Mouse (Mus musculus) limb, embryonic 12.5 days (tissue): ENCODE results near the gene Rac1. TPM values are rescaled to one million over a fixed set of nuclear protein-coding genes. Genes with fewer than 3 reads are reported as not detected.

ENCODE experiments used
- ATAC-seq: fragments of 200-750 bp; cut with Nextera tagmentation; 2 replicates; pipeline ENCODE4 v1.8.0; 2017; ENCODE audit warnings: low read depth, moderate TSS enrichment; ENCODE audit not compliant: insufficient number of reproducible peaks, insufficient read depth, low FRiP score, low TSS enrichment
- H3K27ac ChIP-seq: fragments of 300-500 bp; sonication (generic); 2 replicates; pipeline ENCODE4 v1.5.1; 2016; ENCODE audit warnings: mild to moderate bottlenecking, moderate library complexity
- H3K27me3 ChIP-seq: fragments of 300-500 bp; sonication (generic); 2 replicates; pipeline ENCODE4 v1.6.1; 2016; ENCODE audit warnings: mild to moderate bottlenecking, moderate library complexity
- H3K36me3 ChIP-seq: fragments of 300-500 bp; sonication (generic); 2 replicates; pipeline ENCODE4 v1.6.1; 2016; ENCODE audit warnings: mild to moderate bottlenecking, moderate library complexity
- H3K4me1 ChIP-seq: fragments of 300-500 bp; sonication (generic); replicated peaks from 2 replicates; pipeline ENCODE4 v1.6.1; 2016
- H3K4me2 ChIP-seq: fragments of 300-500 bp; sonication (generic); 2 replicates; pipeline ENCODE4 v1.6.1; 2016; ENCODE audit warnings: mild to moderate bottlenecking, moderate library complexity
- H3K4me3 ChIP-seq: fragments of 300-500 bp; sonication (generic); replicated peaks from 2 replicates; pipeline ENCODE4 v1.5.1; 2016; ENCODE audit warnings: mild to moderate bottlenecking
- H3K9ac ChIP-seq: fragments of 300-500 bp; sonication (generic); replicated peaks from 2 replicates; pipeline ENCODE4 v1.6.1; 2016; ENCODE audit warnings: mild to moderate bottlenecking, moderate library complexity
- H3K9me3 ChIP-seq: fragments of 300-500 bp; sonication (generic); 2 replicates; pipeline ENCODE4 v1.6.1; 2016; ENCODE audit warnings: mild to moderate bottlenecking, moderate library complexity
- WGBS: fragments of 180-500 bp; shearing (Covaris S2); methylation state at CpG from one replicate; pipeline ENCODE4 v1.1.7; 2016; 5-methylcytosine and 5-hydroxymethylcytosine counted together
- polyA plus RNA-seq: library from polyadenylated mRNA; unstranded; fragments of >200 nt; fragmentation: Nextera tagmentation; extraction: Ambion mirVana; gene quantifications from 2 replicates; pipeline ENCODE4 v1.2.1, GENCODE M21; 2016

Rac1 gene
- polyA plus RNA-seq, 1 experiment from 2014 or later = 400 TPM

DNA sequence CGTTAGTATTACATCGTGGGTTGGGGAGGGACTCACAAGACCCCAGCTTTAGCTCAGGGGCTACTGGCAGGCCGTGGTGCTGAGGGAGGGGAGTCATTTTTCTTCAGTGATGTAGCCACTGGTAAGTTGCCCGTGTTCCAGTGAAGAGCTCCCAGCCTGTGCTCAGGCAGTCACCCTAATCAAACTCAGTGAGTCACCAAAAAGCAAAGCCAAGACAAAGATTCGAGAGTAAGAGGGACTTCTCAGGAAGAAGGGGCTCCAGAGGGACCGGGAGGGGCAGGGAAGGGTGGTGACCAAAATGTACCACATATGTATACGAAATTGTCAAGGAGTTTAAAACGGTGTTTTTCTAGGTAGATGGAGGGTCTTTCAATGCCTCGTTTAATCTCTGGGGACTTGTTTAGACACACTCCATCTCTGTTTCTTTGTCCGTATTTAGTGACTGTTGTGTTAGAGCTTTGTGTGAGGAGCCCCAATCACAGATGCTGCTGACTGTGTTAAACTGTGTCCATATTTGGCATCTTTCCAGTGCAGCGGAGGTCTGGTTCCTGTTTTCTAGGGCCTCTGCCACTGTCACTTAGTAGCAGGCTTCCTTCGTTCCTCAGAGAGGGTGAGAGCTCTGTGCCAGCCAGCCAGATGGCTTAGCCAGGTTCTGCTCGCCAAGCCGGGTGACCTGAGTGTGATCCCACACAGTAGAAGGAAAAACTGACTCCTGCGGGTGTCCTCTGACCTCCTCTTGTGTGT is 57.2 kb downstream of the Rac1 start:
- Histone ChIP-seq H3K36me3 (peaks cover 61% of the 10 kb centered on the region), H3K27me3 (no peaks in the 10 kb centered on the region), H3K4me2 (no peak overlapping the region), H3K4me1 (0 out of 2 replicates have a peak, but pooled peaks cover 4% of the 10 kb centered on the region), H3K4me3 (no peak overlapping the region), H3K9ac (no peak overlapping the region), H3K27ac (peak overlapping the region; percentile 41; the same call in 1 of the 2 replicates), H3K9me3 (no peaks in the 10 kb centered on the region)
- ATAC-seq = no peak
- WGBS = 84% methylated on average over 15 of the region's 15 CpGs

DNA sequence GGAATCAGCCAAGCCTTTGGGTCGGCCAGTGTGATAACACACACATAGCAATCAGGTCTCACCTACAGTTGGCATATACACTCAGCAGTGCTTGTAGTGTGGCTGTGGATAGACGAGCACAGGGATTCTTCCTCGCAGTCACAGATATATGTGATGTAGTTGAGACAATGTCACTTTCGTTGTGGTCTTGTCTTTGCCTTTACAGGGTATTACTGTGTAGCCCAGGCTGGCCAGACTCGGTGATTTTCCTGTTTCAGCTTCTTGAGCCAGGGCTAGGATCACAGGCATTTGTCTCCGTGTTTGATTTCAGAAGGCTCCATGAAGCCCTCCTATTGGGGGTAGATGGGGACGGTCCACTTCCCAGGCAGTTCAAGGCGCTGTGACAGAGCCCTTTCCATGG is 58.2 kb downstream of the Rac1 start:
- no peak overlapping the region for H3K9ac ChIP-seq
- H3K36me3 ChIP-seq = peaks cover 51% of the 10 kb centered on the region
- H3K4me2 ChIP-seq = no peak overlapping the region

DNA sequence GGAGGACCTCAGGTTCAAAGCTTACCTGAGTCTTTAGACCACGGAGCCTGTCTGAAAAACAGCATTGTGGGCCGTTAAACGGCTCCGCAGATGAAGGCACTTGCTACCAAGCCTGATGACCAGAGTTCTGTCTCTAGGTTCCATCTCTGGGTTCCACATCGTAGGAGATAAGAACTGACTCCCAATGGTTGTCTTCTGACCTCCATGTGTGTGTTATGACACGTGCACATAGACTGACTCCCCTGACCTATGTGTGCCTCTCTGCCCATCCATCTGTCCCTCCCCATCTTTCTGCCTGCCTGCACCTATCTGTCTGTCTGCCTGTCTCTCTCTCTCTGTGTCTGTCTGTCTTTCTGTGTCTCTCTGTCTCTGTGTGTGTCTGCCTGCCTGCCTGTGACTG is 59.9 kb downstream of the Rac1 start:
- H3K4me3 ChIP-seq = no peak overlapping the region
- no peaks in the 10 kb centered on the region for H3K9me3 ChIP-seq
- H3K9ac ChIP-seq = no peak overlapping the region
- H3K27ac ChIP-seq = no peak overlapping the region
- H3K4me1 ChIP-seq = peaks cover 12% of the 10 kb centered on the region; the same call in 1 of the 2 replicates
- H3K4me2 ChIP-seq = no peak overlapping the region
- WGBS = 93% methylated on average over 6 of the region's 6 CpGs
- no peaks in the 10 kb centered on the region for H3K27me3 ChIP-seq
- peaks cover 35% of the 10 kb centered on the region for H3K36me3 ChIP-seq
- ATAC-seq = no peak

More for the DNA sequence above, 58.2 kb downstream of the Rac1 start:
- no peak overlapping the region for H3K4me3 ChIP-seq
- WGBS = 95% methylated on average over 8 of the region's 8 CpGs
- no peak for ATAC-seq
- no peaks in the 10 kb centered on the region for H3K9me3 ChIP-seq
- H3K4me1 ChIP-seq = peaks cover 7% of the 10 kb centered on the region; the same call in 1 of the 2 replicates
- H3K27ac ChIP-seq = no peak overlapping the region
- no peaks in the 10 kb centered on the region for H3K27me3 ChIP-seq

DNA sequence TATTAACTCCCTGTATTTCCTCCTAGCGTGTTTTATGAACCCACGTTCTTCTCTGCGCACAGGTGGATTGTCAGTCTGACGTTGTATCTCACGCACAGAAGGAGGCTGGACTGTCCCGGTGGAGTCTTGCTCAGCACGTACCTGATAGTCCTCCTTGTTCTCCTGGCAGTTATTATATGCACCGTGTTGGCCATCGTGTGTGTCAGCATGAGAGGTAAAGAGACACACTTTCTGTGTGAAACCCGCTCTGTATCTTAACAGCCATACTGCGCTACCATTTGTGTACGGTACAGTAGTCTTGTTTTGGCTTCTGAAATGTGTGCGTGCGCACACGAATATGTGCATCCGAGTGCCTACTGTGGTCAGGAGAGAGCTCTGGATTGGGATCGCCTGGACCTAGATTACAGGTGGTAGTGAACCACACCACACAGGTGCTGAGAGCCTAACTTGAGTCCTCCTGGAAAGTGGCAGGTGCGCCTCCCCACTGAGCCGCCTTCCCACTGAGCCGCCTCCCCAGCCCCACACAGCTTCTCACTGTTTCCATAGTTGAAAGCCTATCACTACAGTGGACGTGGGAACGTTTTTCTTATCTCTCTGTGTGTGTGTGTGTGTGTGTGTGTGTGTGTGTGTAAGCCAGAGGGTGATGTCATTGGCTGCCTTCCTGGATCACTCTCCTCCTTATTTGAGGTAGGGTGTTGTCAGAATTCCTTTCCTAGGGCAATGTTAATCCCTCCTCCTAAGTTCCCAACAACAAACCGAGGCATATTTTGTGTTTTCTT is 60.8 kb downstream of the Rac1 start:
- WGBS = 91% methylated on average over 23 of the region's 23 CpGs
- Histone ChIP-seq H3K27me3 (no peaks in the 10 kb centered on the region), H3K36me3 (peaks cover 34% of the 10 kb centered on the region), H3K4me3 (no peak overlapping the region), H3K4me2 (no peak overlapping the region), H3K27ac (no peak overlapping the region), H3K9ac (no peak overlapping the region), H3K4me1 (peaks cover 12% of the 10 kb centered on the region; the same call in 1 of the 2 replicates), H3K9me3 (no peaks in the 10 kb centered on the region)
- ATAC-seq = no peak

DNA sequence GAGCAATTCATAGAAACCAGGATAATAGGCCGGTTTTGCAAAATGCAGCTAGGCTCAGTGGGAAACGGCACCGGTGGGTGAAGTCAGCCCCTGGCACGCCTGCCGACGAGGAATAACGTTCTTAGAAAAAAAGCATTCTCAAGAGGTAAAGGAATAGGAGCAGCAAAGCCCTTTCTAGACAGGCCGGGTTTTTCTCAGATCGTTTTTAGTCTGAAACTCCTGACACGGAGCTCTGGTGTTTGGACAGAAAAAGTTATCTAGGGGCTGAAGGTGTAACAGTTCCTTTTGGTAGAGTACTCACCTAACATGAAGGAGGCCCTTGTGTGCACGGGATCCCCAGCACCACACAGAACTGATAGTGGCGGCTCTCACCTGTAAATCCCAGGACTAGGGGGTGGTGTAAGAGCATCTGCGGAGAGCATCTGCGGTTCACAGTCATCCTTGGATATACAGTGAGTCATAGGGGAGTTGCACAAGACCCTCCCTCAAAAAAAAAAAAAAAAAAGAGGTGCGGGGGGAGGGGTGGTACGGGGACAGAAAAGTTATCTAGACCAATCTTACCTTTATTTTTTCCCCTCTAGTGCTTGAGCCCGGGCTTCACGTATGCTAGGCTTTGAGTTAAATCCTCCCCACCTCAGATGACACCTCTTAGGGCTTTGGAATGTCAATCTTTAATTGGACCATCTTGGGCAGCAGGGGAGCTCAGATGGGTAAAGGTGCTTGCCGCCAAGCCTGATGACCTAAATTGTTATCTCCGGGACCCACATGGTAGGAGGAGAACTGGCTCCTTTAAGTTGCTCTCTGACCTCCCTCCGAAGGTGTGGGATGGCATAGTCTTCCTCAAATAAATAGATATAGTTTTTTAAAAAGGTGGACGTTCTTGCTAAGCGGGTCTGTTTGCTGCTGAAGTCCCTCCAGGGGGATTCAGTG is 62.4 kb downstream of the Rac1 start:
- 36% methylated on average over 23 of the region's 23 CpGs for WGBS
- peak overlapping the region; percentile 72 for H3K9ac ChIP-seq
- H3K9me3 ChIP-seq = no peaks in the 10 kb centered on the region
- peak overlapping the region; percentile 73 for H3K4me3 ChIP-seq
- H3K4me2 ChIP-seq = peak overlapping the region; percentile 86
- no peak overlapping the region for H3K27ac ChIP-seq
- peaks cover 30% of the 10 kb centered on the region for H3K36me3 ChIP-seq
- no peak for ATAC-seq
- peaks cover 4% of the 10 kb centered on the region; the same call in 1 of the 2 replicates for H3K27me3 ChIP-seq
- H3K4me1 ChIP-seq = peaks cover 12% of the 10 kb centered on the region; the same call in 1 of the 2 replicates

DNA sequence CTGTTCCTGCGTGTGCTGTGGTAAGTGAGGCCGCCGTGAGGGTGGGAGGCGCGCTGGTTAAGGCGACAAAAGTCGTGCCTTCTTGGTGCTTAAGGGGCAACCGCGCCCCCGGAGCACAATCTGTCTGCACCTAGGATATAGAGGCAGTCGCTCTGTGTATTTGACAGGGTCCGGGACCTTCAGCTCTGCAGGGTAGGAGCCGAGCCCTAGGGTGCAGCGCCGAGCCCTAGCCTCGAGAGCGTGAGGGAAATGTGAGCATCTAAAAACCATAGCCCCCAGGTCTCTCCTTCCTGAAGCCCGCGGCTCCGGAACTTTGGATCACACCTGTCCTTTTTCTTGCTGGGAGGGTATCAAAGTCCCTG is 63.1 kb downstream of the Rac1 start:
- Histone ChIP-seq H3K36me3 (peaks cover 26% of the 10 kb centered on the region), H3K4me1 (peaks cover 12% of the 10 kb centered on the region; the same call in 1 of the 2 replicates), H3K9me3 (no peaks in the 10 kb centered on the region), H3K4me3 (peak overlapping the region; percentile 73), H3K4me2 (peak overlapping the region; percentile 86), H3K27ac (0 out of 2 replicates have a peak overlapping the region, but pooled peaks have one; percentile 35), H3K9ac (peak overlapping the region; percentile 72), H3K27me3 (peaks cover 4% of the 10 kb centered on the region; the same call in 1 of the 2 replicates)
- ATAC-seq = peak; percentile 76
- under 1% methylated on average over 20 of the region's 20 CpGs for WGBS

DNA sequence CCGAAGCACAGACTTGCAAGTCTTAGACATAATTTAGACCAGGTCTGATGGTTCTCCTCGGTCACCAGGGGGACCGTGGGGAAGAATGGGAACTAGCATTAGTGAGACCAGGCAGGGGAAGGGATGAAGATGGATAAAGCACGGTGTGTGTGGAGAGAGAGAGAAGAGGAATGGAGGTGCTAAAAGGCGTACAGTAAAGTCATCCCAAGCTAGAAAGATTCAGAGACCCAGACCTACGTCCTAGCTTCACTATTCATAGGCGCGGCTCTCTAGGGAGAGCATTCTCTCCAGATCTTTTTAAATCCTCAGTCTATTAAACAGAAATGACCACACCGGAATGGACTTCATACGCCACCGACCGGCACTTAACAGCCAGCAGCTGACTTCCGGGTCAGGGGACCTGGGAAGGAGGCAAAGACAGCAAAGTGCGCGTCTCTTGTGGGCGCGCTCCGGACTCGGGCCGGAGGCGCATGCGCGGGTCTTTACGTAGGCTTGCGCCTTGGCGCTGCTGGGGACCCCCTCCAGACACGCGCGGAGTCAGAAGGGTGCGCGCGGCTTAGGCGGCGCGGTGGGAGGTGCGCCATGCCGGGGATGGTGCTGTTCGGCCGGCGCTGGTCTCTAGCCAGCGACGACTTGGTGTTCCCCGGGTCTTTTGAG is 63.6 kb downstream of the Rac1 start, which contains the start of gene Daglb:
Daglb (plus strand) TSS at position 485 of the 657 bp plus-strand sequence.
- H3K4me3 ChIP-seq = peak within 1 kb of the TSS; percentile 73
- peak; percentile 91 for ATAC-seq
- peaks cover 22% of the 10 kb centered on the region for H3K36me3 ChIP-seq
- no peaks in the 10 kb centered on the region for H3K9me3 ChIP-seq
- H3K4me2 ChIP-seq = peak within 1 kb of the TSS; percentile 86
- H3K27me3 ChIP-seq = peaks cover 4% of the 10 kb centered on the region; the same call in 1 of the 2 replicates
- H3K27ac ChIP-seq = 0 out of 2 replicates have a peak within 1 kb of the TSS, but pooled peaks have one; percentile 35
- H3K4me1 ChIP-seq = peaks cover 12% of the 10 kb centered on the region; the same call in 1 of the 2 replicates
- 1% methylated on average over 43 of the region's 43 CpGs for WGBS
- peak within 1 kb of the TSS; percentile 72 for H3K9ac ChIP-seq

DNA sequence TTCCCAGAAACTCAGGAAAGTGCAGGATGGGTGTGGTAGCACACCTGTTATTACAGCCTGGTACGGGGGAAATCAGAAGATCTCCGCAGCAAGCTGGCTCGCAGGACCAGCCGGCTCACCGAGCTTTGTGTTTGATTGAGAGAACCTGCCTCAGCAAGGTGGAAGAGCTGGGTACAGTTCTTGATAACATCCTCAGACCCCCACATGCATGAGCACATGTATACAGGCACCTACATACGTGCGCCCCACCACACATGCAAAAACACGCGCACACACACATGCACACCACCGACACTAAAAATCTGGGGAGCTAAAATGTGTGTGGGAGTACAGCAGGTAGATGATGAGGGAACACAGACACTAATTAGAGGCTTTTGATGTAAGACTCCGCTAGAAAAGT is 64.2 kb downstream of the Rac1 start:
- peaks cover 12% of the 10 kb centered on the region; the same call in 1 of the 2 replicates for H3K4me1 ChIP-seq
- no peak for ATAC-seq
- no peak overlapping the region for H3K27ac ChIP-seq
- 70% methylated on average over 11 of the region's 11 CpGs for WGBS
- peaks cover 17% of the 10 kb centered on the region for H3K36me3 ChIP-seq
- H3K27me3 ChIP-seq = peaks cover 4% of the 10 kb centered on the region; the same call in 1 of the 2 replicates
- no peaks in the 10 kb centered on the region for H3K9me3 ChIP-seq
- peak overlapping the region; percentile 73 for H3K4me3 ChIP-seq
- H3K4me2 ChIP-seq = peak overlapping the region; percentile 86
- peak overlapping the region; percentile 72; the same call in 1 of the 2 replicates for H3K9ac ChIP-seq
